Mouse (Mus musculus) MEL (cell line): ENCODE measurements around the gene Gba2. TPM values are rescaled to one million over a fixed set of nuclear protein-coding genes. Genes with fewer than 3 reads are reported as not detected.

Source experiments
- DNase-seq: peaks from one replicate; pipeline ENCODE4 v3.0.0; 2011; ENCODE audit warnings: low read depth, low spot score
- H3K27ac ChIP-seq: 2 replicates; pipeline ENCODE4 v1.5.1; 2012; ENCODE audit warnings: low read depth, mild to moderate bottlenecking, control low read depth, low read length, moderate library complexity; ENCODE audit not compliant: control insufficient read depth
- H3K27me3 ChIP-seq, 2 experiments: fragments of 150-350 bp in 1 of 2; sonication (generic) in 1 of 2; 2 replicates each; pipeline ENCODE4 v1.6.1; 2012; ENCODE audit warnings: low read length in 2 of 2, mild to moderate bottlenecking in 2 of 2, improper control_type of control experiment in 1 of 2, moderate library complexity in 1 of 2; ENCODE audit not compliant: insufficient read depth in 2 of 2, control insufficient read depth in 1 of 2
- H3K36me3 ChIP-seq, 2 experiments: 2 replicates each; pipeline ENCODE4 v1.6.1; 2012 to 2014; ENCODE audit warnings: low read length in 2 of 2, improper control_type of control experiment in 1 of 2, inconsistent platforms in 1 of 2, mild to moderate bottlenecking in 1 of 2; ENCODE audit not compliant: insufficient read depth in 2 of 2, control insufficient read depth in 1 of 2
- H3K4me1 ChIP-seq, 2 experiments: fragments of 150-350 bp in 1 of 2; sonication (generic) in 1 of 2; 2 replicates each; pipeline ENCODE4 v1.6.1; 2012; ENCODE audit warnings: low read length in 2 of 2, improper control_type of control experiment in 1 of 2, mild to moderate bottlenecking in 1 of 2; ENCODE audit not compliant: insufficient read depth in 2 of 2, control insufficient read depth in 1 of 2
- H3K4me3 ChIP-seq, 2 experiments: fragments of 150-350 bp in 1 of 2; sonication (generic) in 1 of 2; 2 replicates each; pipeline ENCODE4 v1.5.1; 2012; ENCODE audit warnings: low read depth in 2 of 2, low read length in 2 of 2, mild to moderate bottlenecking in 2 of 2, moderate library complexity in 2 of 2, control low read depth in 1 of 2, improper control_type of control experiment in 1 of 2; ENCODE audit not compliant: control insufficient read depth in 1 of 2, insufficient read depth in 1 of 2
- H3K79me2 ChIP-seq: 2 replicates; pipeline ENCODE4 v1.6.1; 2012; ENCODE audit warnings: mild to moderate bottlenecking, low read length, moderate library complexity; ENCODE audit not compliant: control insufficient read depth, poor library complexity, insufficient read depth
- H3K9ac ChIP-seq: 2 replicates; pipeline ENCODE4 v1.6.1; 2012; ENCODE audit warnings: low read depth, mild to moderate bottlenecking, control low read depth, low read length, moderate library complexity; ENCODE audit not compliant: control insufficient read depth, poor library complexity, severe bottlenecking
- H3K9me3 ChIP-seq: fragments of 150-350 bp; sonication (generic); replicated peaks from 2 replicates; pipeline ENCODE4 v1.6.1; 2012; ENCODE audit warnings: mild to moderate bottlenecking, low read length, improper control_type of control experiment, moderate library complexity; ENCODE audit not compliant: insufficient read depth
- BHLHE40 ChIP-seq: IDR thresholded peaks from 2 replicates; pipeline ENCODE4 v1.6.1; 2012; ENCODE audit warnings: low read depth, mild to moderate bottlenecking, inconsistent platforms, low read length, improper control_type of control experiment, borderline replicate concordance
- CHD1 ChIP-seq: IDR thresholded peaks from 2 replicates; pipeline ENCODE4 v1.6.1; 2012; ENCODE audit warnings: low read depth, mild to moderate bottlenecking, inconsistent platforms, low read length, improper control_type of control experiment
- CHD2 ChIP-seq: IDR thresholded peaks from 2 replicates; pipeline ENCODE4 v1.6.1; 2011; ENCODE audit warnings: low read length, improper control_type of control experiment
- ELF1 ChIP-seq: IDR thresholded peaks from 2 replicates; pipeline ENCODE4 v1.6.1; 2014; ENCODE audit warnings: low read depth, mild to moderate bottlenecking, inconsistent platforms, low read length, improper control_type of control experiment, moderate library complexity
- EP300 ChIP-seq, 2 experiments: IDR thresholded peaks; 2 replicates each; pipeline ENCODE4 v1.6.1; 2011; ENCODE audit warnings: improper control_type of control experiment in 2 of 2, low read length in 2 of 2, low read depth in 1 of 2, mild to moderate bottlenecking in 1 of 2
- ETS1 ChIP-seq: IDR thresholded peaks from 2 replicates; pipeline ENCODE4 v1.6.1; 2012; ENCODE audit warnings: low read depth, mild to moderate bottlenecking, inconsistent platforms, low read length, improper control_type of control experiment, moderate library complexity
- GATA1 ChIP-seq: IDR thresholded peaks from 2 replicates; pipeline ENCODE4 v1.6.1; 2011; ENCODE audit warnings: low read depth, low read length, improper control_type of control experiment
- HCFC1 ChIP-seq: IDR thresholded peaks from 2 replicates; pipeline ENCODE4 v1.6.1; 2012; ENCODE audit warnings: low read depth, mild to moderate bottlenecking, inconsistent platforms, low read length, improper control_type of control experiment, moderate library complexity
- JUND ChIP-seq: IDR thresholded peaks from 2 replicates; pipeline ENCODE4 v1.6.1; 2011; ENCODE audit warnings: low read depth, mild to moderate bottlenecking, improper control_type of control experiment, low read length
- MAFK ChIP-seq: IDR thresholded peaks from 2 replicates; pipeline ENCODE4 v1.6.1; 2011; ENCODE audit warnings: low read depth, mild to moderate bottlenecking, low read length, improper control_type of control experiment, borderline replicate concordance
- MAZ ChIP-seq: IDR thresholded peaks from 2 replicates; pipeline ENCODE4 v1.6.1; 2012; ENCODE audit warnings: low read depth, mild to moderate bottlenecking, inconsistent platforms, low read length, improper control_type of control experiment
- MEF2A ChIP-seq: IDR thresholded peaks from 2 replicates; pipeline ENCODE4 v1.6.1; 2014; ENCODE audit warnings: low read depth, mild to moderate bottlenecking, inconsistent platforms, low read length, improper control_type of control experiment; ENCODE audit not compliant: poor library complexity, insufficient replicate concordance, severe bottlenecking; ENCODE audit errors: extremely low read depth
- MXI1 ChIP-seq: IDR thresholded peaks from 2 replicates; pipeline ENCODE4 v1.6.1; 2011; ENCODE audit warnings: mild to moderate bottlenecking, low read depth, low read length, improper control_type of control experiment
- MYC ChIP-seq: IDR thresholded peaks from 2 replicates; pipeline ENCODE4 v1.6.1; 2011; ENCODE audit warnings: low read depth, mild to moderate bottlenecking, low read length, improper control_type of control experiment, moderate library complexity
- NELFE ChIP-seq: IDR thresholded peaks from 2 replicates; pipeline ENCODE4 v1.6.1; 2011; ENCODE audit warnings: low read depth, low read length, improper control_type of control experiment
- NRF1 ChIP-seq: IDR thresholded peaks from 2 replicates; pipeline ENCODE4 v1.6.1; 2014; ENCODE audit warnings: low read depth, mild to moderate bottlenecking, inconsistent platforms, low read length, improper control_type of control experiment, moderate library complexity; ENCODE audit not compliant: poor library complexity, insufficient read depth, severe bottlenecking
- POLR2AphosphoS2 ChIP-seq: IDR thresholded peaks from 2 replicates; pipeline ENCODE4 v1.6.1; 2011; ENCODE audit warnings: low read length, improper control_type of control experiment
- RAD21 ChIP-seq: IDR thresholded peaks from 2 replicates; pipeline ENCODE4 v1.6.1; 2011; ENCODE audit warnings: mild to moderate bottlenecking, low read depth, low read length, improper control_type of control experiment
- RCOR1 ChIP-seq: IDR thresholded peaks from 2 replicates; pipeline ENCODE4 v1.6.1; 2012; ENCODE audit warnings: low read depth, mild to moderate bottlenecking, inconsistent platforms, low read length, improper control_type of control experiment
- SIN3A ChIP-seq: IDR thresholded peaks from 2 replicates; pipeline ENCODE4 v1.6.1; 2012; ENCODE audit warnings: low read length, improper control_type of control experiment, inconsistent platforms
- SMC3 ChIP-seq: IDR thresholded peaks from 2 replicates; pipeline ENCODE4 v1.6.1; 2011; ENCODE audit warnings: low read depth, low read length, improper control_type of control experiment
- TAL1 ChIP-seq: IDR thresholded peaks from 2 replicates; pipeline ENCODE4 v1.6.1; 2012; ENCODE audit warnings: mild to moderate bottlenecking, inconsistent platforms, low read length, moderate library complexity, mixed read lengths
- TBP ChIP-seq: IDR thresholded peaks from 2 replicates; pipeline ENCODE4 v1.8.0; 2011; ENCODE audit warnings: low read depth, low read length, improper control_type of control experiment
- UBTF ChIP-seq: IDR thresholded peaks from 2 replicates; pipeline ENCODE4 v1.6.1; 2012; ENCODE audit warnings: low read depth, mild to moderate bottlenecking, inconsistent platforms, low read length, improper control_type of control experiment, moderate library complexity, borderline replicate concordance; ENCODE audit not compliant: insufficient read depth
- USF1 ChIP-seq: IDR thresholded peaks from 2 replicates; pipeline ENCODE4 v1.6.1; 2014; ENCODE audit warnings: low read depth, mild to moderate bottlenecking, inconsistent platforms, low read length, improper control_type of control experiment, moderate library complexity
- ZC3H11A ChIP-seq: IDR thresholded peaks from 2 replicates; pipeline ENCODE4 v1.6.1; 2012; ENCODE audit warnings: low read depth, mild to moderate bottlenecking, inconsistent platforms, low read length, improper control_type of control experiment
- polyA plus RNA-seq, 2 experiments: library from polyadenylated mRNA; stranded (reverse) in 1 of 2; unstranded in 1 of 2; fragments of >175 nt in 1 of 2; fragments of >200 nt in 1 of 2; gene quantifications; 2 replicates each; pipeline versions ENCODE4 v1.2.1 to v1.2.4; 2012; ENCODE audit warnings: low replicate concordance in 2 of 2, low read depth in 1 of 2; ENCODE audit not compliant: insufficient read length in 2 of 2, insufficient read depth in 1 of 2, missing spikeins in 1 of 2
- total RNA-seq: library from RNA; depleted of rRNA; stranded (reverse); fragments of 300-350 nt; gene quantifications from 2 replicates; pipeline ENCODE4 v1.2.3, GENCODE M21; 2012

Gene Gba2
- total and polyA plus RNA-seq, 3 experiments, result 5.7 to 24.9 TPM; not detected in 1

GRCm38 (mm10) chr4:43567140-43567539 lies 11.5 kb downstream of the Gba2 start:
- DNase-seq, result no peak
- peaks cover 0 to 15% of the 10 kb centered on the region in 2 experiments; a peak in 3 of 4 replicates for H3K36me3 ChIP-seq
- no peaks in the 10 kb centered on the region for H3K9me3 ChIP-seq
- H3K79me2 ChIP-seq, result 0 out of 2 replicates have a peak, but pooled peaks cover 2% of the 10 kb centered on the region
- no peaks in the 10 kb centered on the region for H3K27me3 ChIP-seq
- TF ChIP-seq CHD2 (no peak), HCFC1 (no peak), ETS1 (no peak), POLR2AphosphoS2 (no peak)
- H3K4me1 ChIP-seq, result peaks cover 8 to 21% of the 10 kb centered on the region in 2 experiments
- no peak overlapping the region for H3K27ac ChIP-seq
- no peak overlapping the region for H3K9ac ChIP-seq
- H3K4me3 ChIP-seq, result no peak overlapping the region

GRCm38 (mm10) chr4:43564231-43564630 lies 14.4 kb downstream of the Gba2 start:
- H3K27ac ChIP-seq, result peak overlapping the region; percentile 61
- H3K79me2 ChIP-seq, result peaks cover 29% of the 10 kb centered on the region
- peaks cover 13 to 27% of the 10 kb centered on the region in 2 experiments for H3K4me1 ChIP-seq
- peaks cover 0 to 21% of the 10 kb centered on the region in 2 experiments; a peak in 3 of 4 replicates for H3K36me3 ChIP-seq
- H3K27me3 ChIP-seq, result no peaks in the 10 kb centered on the region
- no peak overlapping the region for H3K9ac ChIP-seq
- H3K9me3 ChIP-seq, result no peaks in the 10 kb centered on the region
- peak; percentile 55 for DNase-seq
- no peak for TF ChIP-seq ZC3H11A
- no peak for TF ChIP-seq JUND
- peak; percentile 21; the same call in 1 of the 2 replicates for TF ChIP-seq GATA1
- TF ChIP-seq HCFC1, result no peak
- peak; percentile 45; the same call in 1 of the 2 replicates for TF ChIP-seq ETS1
- no peak for TF ChIP-seq MAZ
- no peak for TF ChIP-seq SIN3A
- TF ChIP-seq, all 39 proteins: peak for 2
- H3K4me3 ChIP-seq, result no peak overlapping the region

- DNase-seq, result no peak
- Histone ChIP-seq H3K9me3 (no peaks in the 10 kb centered on the region), H3K4me3 (peak overlapping the region; percentile 82; a peak in 3 of 4 replicates), H3K36me3 (peaks cover 0 to 28% of the 10 kb centered on the region in 2 experiments; a peak in 2 of 4 replicates), H3K9ac (no peak overlapping the region; the same call in 1 of the 2 replicates), H3K27me3 (no peaks in the 10 kb centered on the region), H3K79me2 (peaks cover 35% of the 10 kb centered on the region), H3K4me1 (peaks cover 19 to 34% of the 10 kb centered on the region in 2 experiments), H3K27ac (peak overlapping the region; percentile 61)
- TF ChIP-seq POLR2AphosphoS2, result no peak
- TF ChIP-seq EP300 (IDR thresholded peaks at IDR 0.05; ENCODE audit: low read depth in 1 of 2, low read length in 2 of 2), result peak; percentile 53 to 72; a peak in 3 of 4 replicates
- no peak for TF ChIP-seq CHD2
- no peak for TF ChIP-seq NRF1
- no peak for TF ChIP-seq UBTF
- TF ChIP-seq TBP, result no peak
- no peak for TF ChIP-seq RAD21
- peak; percentile 63 for TF ChIP-seq RCOR1
- TF ChIP-seq SIN3A, result peak; percentile 62
- no peak for TF ChIP-seq NELFE
- TF ChIP-seq BHLHE40, result no peak
- TF ChIP-seq CHD1, result no peak
- TF ChIP-seq ELF1, result no peak
- no peak for TF ChIP-seq USF1
- TF ChIP-seq MYC, result no peak
- TF ChIP-seq ZC3H11A, result no peak
- TF ChIP-seq SMC3, result no peak
- no peak; the same call in 1 of the 2 replicates for TF ChIP-seq MXI1
- TF ChIP-seq ETS1, result no peak
- no peak for TF ChIP-seq TAL1
- TF ChIP-seq MEF2A, result no peak
- TF ChIP-seq MAFK, result no peak
These were observed 15.1 kb downstream of the Gba2 start for GRCm38 (mm10) chr4:43563601-43563875.
